Mouse (Mus musculus) lung, postnatal 0 days (tissue): Measurements from ENCODE around the gene Cldn3.

Experiments used
- CTCF ChIP-seq: IDR thresholded peaks from 2 replicates; pipeline ENCODE4 v1.5.1; 2016; ENCODE audit warnings: antibody characterized with exemption, mild to moderate bottlenecking
- EP300 ChIP-seq: IDR thresholded peaks from 2 replicates; pipeline ENCODE4 v1.6.1; 2016; ENCODE audit warnings: antibody characterized with exemption, mild to moderate bottlenecking, control low read depth

- TF ChIP-seq EP300 (no peak), CTCF (peak; percentile 26; the same call in 1 of the 2 replicates)
Measured at GRCm38 (mm10) chr5:135025899-135026298, 39.9 kb downstream of the Cldn3 start.
